Mouse (Mus musculus) mesoderm, embryonic 11.5 days (tissue): ENCODE measurements around the gene Metrnl.
"Not testable (repeated sequence)": the region's sequence is repeated elsewhere in the genome, so short reads cannot be mapped to it uniquely, and the experiment has no call there.

ENCODE experiments used
- DNase-seq: peaks from one replicate; pipeline ENCODE4 v3.0.0-alpha.2; 2012; ENCODE audit warnings: low read depth, low spot score

Metrnl gene

GRCm38 (mm10) chr11:121701244-121701643 is at the start of gene Metrnl:
Gene Metrnl, plus strand, starts transcription at chr11:121701544.
- DNase-seq, result no peak

- DNase-seq, result no peak
Observed at GRCm38 (mm10) chr11:121651556-121651955, 49.8 kb upstream of the Metrnl start.

GRCm38 (mm10) chr11:121651983-121652382 is 49.4 kb upstream of the Metrnl start:
- DNase-seq, result no peak

GRCm38 (mm10) chr11:121652547-121653305 is 48.6 kb upstream of the Metrnl start:
- DNase-seq, result peak; percentile 71

- no peak for DNase-seq
Observed at GRCm38 (mm10) chr11:121653631-121654030, 47.7 kb upstream of the Metrnl start.

- DNase-seq, result no peak
Observed at GRCm38 (mm10) chr11:121654406-121654945, 46.9 kb upstream of the Metrnl start.

- no peak for DNase-seq
Observed at GRCm38 (mm10) chr11:121655166-121655806, 46.1 kb upstream of the Metrnl start.

GRCm38 (mm10) chr11:121655807-121656511 is 45.4 kb upstream of the Metrnl start:
- DNase-seq, result no peak

- no peak for DNase-seq
Observed at GRCm38 (mm10) chr11:121658151-121658550, 43.2 kb upstream of the Metrnl start.

GRCm38 (mm10) chr11:121660604-121661003 is 40.7 kb upstream of the Metrnl start:
- DNase-seq, result not testable (repeated sequence)

- no peak for DNase-seq
Observed at GRCm38 (mm10) chr11:121661116-121661515, 40.2 kb upstream of the Metrnl start.

GRCm38 (mm10) chr11:121667541-121667940 is 33.8 kb upstream of the Metrnl start:
- no peak for DNase-seq

- no peak for DNase-seq
Observed at GRCm38 (mm10) chr11:121668776-121669175, 32.6 kb upstream of the Metrnl start.

- no peak for DNase-seq
Observed at GRCm38 (mm10) chr11:121670926-121671325, 30.4 kb upstream of the Metrnl start.

- no peak for DNase-seq
Observed at GRCm38 (mm10) chr11:121672312-121672989, 28.9 kb upstream of the Metrnl start.

- DNase-seq, result peak; percentile 100
Observed at GRCm38 (mm10) chr11:121672990-121673572, 28.3 kb upstream of the Metrnl start, which contains the start of gene B3gntl1. Gene B3gntl1, minus strand, starts transcription at chr11:121673153.

- DNase-seq, result no peak
Observed at GRCm38 (mm10) chr11:121673629-121674028, 27.7 kb upstream of the Metrnl start.

GRCm38 (mm10) chr11:121676836-121677235 is 24.5 kb upstream of the Metrnl start:
- DNase-seq, result no peak

GRCm38 (mm10) chr11:121679581-121679980 is 21.8 kb upstream of the Metrnl start:
- DNase-seq, result no peak

GRCm38 (mm10) chr11:121680750-121681149 is 20.6 kb upstream of the Metrnl start:
- no peak for DNase-seq

- no peak for DNase-seq
Observed at GRCm38 (mm10) chr11:121683243-121683642, 18.1 kb upstream of the Metrnl start.
